Comparison of ENCODE assay signal across 20 mouse cellular contexts in genomic region chr15:47299787-47300186, GRCm38 (mm10).
A peak's percentile ranks its signal among the peaks of the same experiment; 100 is the strongest.
DNase-seq lines count a peak whose midpoint lies in the region; ATAC-seq and TF ChIP-seq lines count a peak whose summit lies in the region.
"Had no signal": no experiment of that assay in that cellular context is flagged by ENCODE, and none has a peak within 500 bp of the region (broad histone marks: within the 10 kb centered on the region; RNA-seq: fewer than 3 reads in every experiment).

No protein-coding gene starts in this region.

- WGBS in forebrain, embryonic 13.5 days, result 80% methylated on average over 2 of the region's 2 CpGs
- 79% methylated on average over 2 of the region's 2 CpGs for WGBS in forebrain, embryonic 16.5 days
- 70% methylated on average over 2 of the region's 2 CpGs for WGBS in midbrain, postnatal 0 days
- 93% methylated on average over 2 of the region's 2 CpGs for WGBS in midbrain, embryonic 10.5 days

- H3K9me3 ChIP-seq in forebrain, embryonic 13.5 days (replicated peaks), result no peaks in the 10 kb centered on the region
- no peaks in the 10 kb centered on the region; the same call in 1 of the 2 replicates for H3K9me3 ChIP-seq in forebrain, embryonic 16.5 days (ENCODE audit: control insufficient read depth, low read length)
- no peaks in the 10 kb centered on the region for H3K9me3 ChIP-seq in midbrain, postnatal 0 days (ENCODE audit: low read length)
- no peaks in the 10 kb centered on the region for H3K9me3 ChIP-seq in midbrain, embryonic 10.5 days (replicated peaks)
- H3K9me3 ChIP-seq: embryonic facial prominence, embryonic 13.5 days; heart, embryonic 12.5 days; hindbrain, embryonic 10.5 days had no signal

- no peaks in the 10 kb centered on the region for H3K27me3 ChIP-seq in forebrain, embryonic 13.5 days
- no peaks in the 10 kb centered on the region for H3K27me3 ChIP-seq in forebrain, embryonic 16.5 days (replicated peaks; ENCODE audit: control insufficient read depth, insufficient read depth, low read length)
- H3K27me3 ChIP-seq in midbrain, postnatal 0 days (ENCODE audit: insufficient read depth, low read length), result no peaks in the 10 kb centered on the region
- H3K27me3 ChIP-seq in midbrain, embryonic 10.5 days (ENCODE audit: low read depth, poor library complexity, severe bottlenecking), result no peaks in the 10 kb centered on the region
- H3K27me3 ChIP-seq: embryonic facial prominence, embryonic 13.5 days; heart, embryonic 12.5 days had no signal

- H3K4me3 ChIP-seq in forebrain, embryonic 13.5 days, result no peak overlapping the region
- no peak overlapping the region for H3K4me3 ChIP-seq in forebrain, embryonic 16.5 days (replicated peaks; ENCODE audit: low read length)
- H3K4me3 ChIP-seq in midbrain, postnatal 0 days (ENCODE audit: low read depth, low read length), result no peak overlapping the region
- H3K4me3 ChIP-seq in midbrain, embryonic 10.5 days, result no peak overlapping the region
- H3K4me3 ChIP-seq: embryonic facial prominence, embryonic 13.5 days; gastrocnemius, adult 2 months; heart, embryonic 12.5 days; hindbrain, embryonic 10.5 days had no signal

- no peaks in the 10 kb centered on the region for H3K36me3 ChIP-seq in forebrain, embryonic 13.5 days (ENCODE audit: poor library complexity, severe bottlenecking)
- H3K36me3 ChIP-seq in forebrain, embryonic 16.5 days (ENCODE audit: control insufficient read depth, insufficient read depth), result no peaks in the 10 kb centered on the region
- H3K36me3 ChIP-seq in midbrain, postnatal 0 days (ENCODE audit: insufficient read depth, low read length), result no peaks in the 10 kb centered on the region
- no peaks in the 10 kb centered on the region for H3K36me3 ChIP-seq in midbrain, embryonic 10.5 days
- H3K36me3 ChIP-seq: embryonic facial prominence, embryonic 13.5 days; heart, embryonic 12.5 days; hindbrain, embryonic 10.5 days had no signal

- H3K27ac ChIP-seq in forebrain, embryonic 13.5 days, result no peak overlapping the region
- H3K27ac ChIP-seq in forebrain, embryonic 16.5 days (ENCODE audit: low read length), result no peak overlapping the region
- H3K27ac ChIP-seq in midbrain, postnatal 0 days (ENCODE audit: low read depth, low read length), result no peak overlapping the region
- H3K27ac ChIP-seq in midbrain, embryonic 10.5 days (replicated peaks), result no peak overlapping the region
- H3K27ac ChIP-seq: embryonic facial prominence, embryonic 13.5 days; gastrocnemius, adult 2 months; hindbrain, embryonic 10.5 days had no signal

- TF ChIP-seq CTCF in midbrain, postnatal 0 days (IDR thresholded peaks at IDR 0.05), result no peak

- no peak overlapping the region for H3K9ac ChIP-seq in forebrain, embryonic 13.5 days
- H3K9ac ChIP-seq in forebrain, embryonic 16.5 days (replicated peaks; ENCODE audit: low read depth, low read length), result no peak overlapping the region
- H3K9ac ChIP-seq in midbrain, postnatal 0 days (replicated peaks; ENCODE audit: low read length, poor library complexity, severe bottlenecking), result no peak overlapping the region
- H3K9ac ChIP-seq: embryonic facial prominence, embryonic 13.5 days; heart, embryonic 12.5 days had no signal

- H3K4me2 ChIP-seq in forebrain, embryonic 13.5 days, result no peak overlapping the region
- H3K4me2 ChIP-seq in forebrain, embryonic 16.5 days (ENCODE audit: low read length), result no peak overlapping the region
- no peak overlapping the region for H3K4me2 ChIP-seq in midbrain, postnatal 0 days (ENCODE audit: low read depth, low read length, poor library complexity, severe bottlenecking)
- H3K4me2 ChIP-seq: embryonic facial prominence, embryonic 13.5 days; heart, embryonic 12.5 days had no signal

- ATAC-seq in forebrain, embryonic 13.5 days, result peak; percentile 50; the same call in 1 of the 2 replicates
- no peak for ATAC-seq in forebrain, embryonic 16.5 days
- ATAC-seq in midbrain, postnatal 0 days (ENCODE audit: low FRiP score), result no peak
- ATAC-seq: hindbrain, embryonic 16.5 days; inflammation-experienced regulatory T-cells, adult 6 months; intestine, postnatal 0 days had no signal

- no peaks in the 10 kb centered on the region for H3K4me1 ChIP-seq in forebrain, embryonic 13.5 days
- no peaks in the 10 kb centered on the region for H3K4me1 ChIP-seq in forebrain, embryonic 16.5 days (replicated peaks; ENCODE audit: control insufficient read depth, insufficient read depth, low read length)
- H3K4me1 ChIP-seq in midbrain, postnatal 0 days (ENCODE audit: insufficient read depth, low read length), result no peaks in the 10 kb centered on the region
- H3K4me1 ChIP-seq in midbrain, embryonic 10.5 days, result no peaks in the 10 kb centered on the region
- H3K4me1 ChIP-seq: embryonic facial prominence, embryonic 13.5 days; heart, embryonic 12.5 days; hindbrain, embryonic 10.5 days had no signal

- DNase-seq in embryo, embryonic 11 days, result peak; percentile 2
- no peak for DNase-seq in embryo, embryonic 9.5 days (ENCODE audit: extremely low spot score)
- DNase-seq in midbrain, postnatal 0 days (ENCODE audit: low spot score), result peak; percentile 2
- no peak for DNase-seq in midbrain, embryonic 10.5 days (ENCODE audit: low spot score)
- DNase-seq in retina, postnatal 7 days (ENCODE audit: low read depth, low spot score), result peak; percentile 2
- no peak for DNase-seq in thymus, postnatal 10 days (ENCODE audit: low spot score in 2 of 2)
- DNase-seq: adrenal gland, postnatal 10 days; cerebellum, adult 11-12 months; cerebellum, adult 9-10 months; cerebellum, postnatal 25 days; gastrocnemius, adult 2 months; gastrocnemius, postnatal 25 days had no signal

Comparison
In these comparisons a context has a peak if more than half of its experiments do, and no peak if none do; other contexts are left out.
1. DNase-seq: peak in embryo, embryonic 11 days (single experiment), midbrain, postnatal 0 days (single experiment) and retina, postnatal 7 days (single experiment); none in embryo, embryonic 9.5 days (single experiment), midbrain, embryonic 10.5 days (single experiment) and thymus, postnatal 10 days (0 of 2).